Mouse (Mus musculus) embryonic facial prominence, embryonic 14.5 days (tissue): ENCODE data around the gene Col23a1. TPM values are rescaled to one million over a fixed set of nuclear protein-coding genes. Genes with fewer than 3 reads are reported as not detected.

Experiments
- ATAC-seq: fragments of 200-750 bp; cut with Nextera tagmentation; 2 replicates; pipeline ENCODE4 v1.8.0; 2017; ENCODE audit warnings: low read depth, moderate number of reproducible peaks, moderate TSS enrichment
- DNase-seq: peaks from one replicate; pipeline ENCODE4 v3.0.0-alpha.2; 2015; ENCODE audit warnings: low spot score
- H3K27ac ChIP-seq: fragments of 300-500 bp; sonication (generic); replicated peaks from 2 replicates; pipeline ENCODE4 v1.5.1; 2014; ENCODE audit warnings: low read depth, mild to moderate bottlenecking, low read length, moderate library complexity
- H3K27me3 ChIP-seq: fragments of 300-500 bp; sonication (generic); replicated peaks from 2 replicates; pipeline ENCODE4 v1.6.1; 2014; ENCODE audit warnings: low read length; ENCODE audit not compliant: control insufficient read depth, insufficient read depth
- H3K36me3 ChIP-seq: fragments of 300-500 bp; sonication (generic); 2 replicates; pipeline ENCODE4 v1.6.1; 2014; ENCODE audit warnings: low read length, mixed read lengths; ENCODE audit not compliant: control insufficient read depth, insufficient read depth
- H3K4me1 ChIP-seq: fragments of 300-500 bp; sonication (generic); 2 replicates; pipeline ENCODE4 v1.6.1; 2014; ENCODE audit warnings: antibody characterized with exemption, low read length; ENCODE audit not compliant: control insufficient read depth, insufficient read depth
- H3K4me2 ChIP-seq: fragments of 300-500 bp; sonication (generic); 2 replicates; pipeline ENCODE4 v1.6.1; 2014; ENCODE audit warnings: low read depth, mild to moderate bottlenecking, low read length, moderate library complexity, mixed read lengths
- H3K4me3 ChIP-seq: fragments of 300-500 bp; sonication (generic); 2 replicates; pipeline ENCODE4 v1.5.1; 2014; ENCODE audit warnings: low read depth, mild to moderate bottlenecking, low read length
- H3K9ac ChIP-seq: fragments of 300-500 bp; sonication (generic); 2 replicates; pipeline ENCODE4 v1.6.1; 2014; ENCODE audit warnings: low read depth, mild to moderate bottlenecking, low read length, moderate library complexity, mixed read lengths
- H3K9me3 ChIP-seq: fragments of 300-500 bp; sonication (generic); 2 replicates; pipeline ENCODE4 v1.6.1; 2016; ENCODE audit warnings: low read length; ENCODE audit not compliant: control insufficient read depth
- WGBS: fragments of 180-500 bp; shearing (Covaris S2); extraction: QIAGEN DNeasy Blood & Tissue Kit; methylation state at CpG from one replicate; pipeline ENCODE4 v1.1.7; 2014; 5-methylcytosine and 5-hydroxymethylcytosine counted together
- polyA plus RNA-seq: library from polyadenylated mRNA; unstranded; fragments of >200 nt; fragmentation: Nextera tagmentation; extraction: Ambion mirVana; gene quantifications from 2 replicates; pipeline ENCODE4 v1.2.1, GENCODE M21; 2014

The Col23a1 gene
- polyA plus RNA-seq, 1 experiment from 2014 or later, result 20.2 TPM

GRCm38 (mm10) chr11:51453742-51454141 lies 164.0 kb downstream of the Col23a1 start:
- no peaks in the 10 kb centered on the region for H3K36me3 ChIP-seq
- H3K27ac ChIP-seq, result no peak overlapping the region
- ATAC-seq (no peak), DNase-seq (no peak)
- H3K9me3 ChIP-seq, result no peaks in the 10 kb centered on the region
- H3K4me3 ChIP-seq, result no peak overlapping the region
- WGBS, result 79% methylated on average over 9 of the region's 9 CpGs
- H3K9ac ChIP-seq, result no peak overlapping the region
- H3K27me3 ChIP-seq, result no peaks in the 10 kb centered on the region
- no peak overlapping the region for H3K4me2 ChIP-seq
- peaks cover 17% of the 10 kb centered on the region; the same call in 1 of the 2 replicates for H3K4me1 ChIP-seq

GRCm38 (mm10) chr11:51455501-51455900 lies 165.8 kb downstream of the Col23a1 start:
- no peak for DNase-seq
- H3K4me3 ChIP-seq, result no peak overlapping the region

GRCm38 (mm10) chr11:51457624-51458023 lies 167.9 kb downstream of the Col23a1 start:
- Histone ChIP-seq H3K4me3 (no peak overlapping the region), H3K4me1 (peaks cover 15% of the 10 kb centered on the region), H3K36me3 (no peaks in the 10 kb centered on the region), H3K27me3 (no peaks in the 10 kb centered on the region), H3K27ac (no peak overlapping the region), H3K9me3 (no peaks in the 10 kb centered on the region), H3K4me2 (no peak overlapping the region), H3K9ac (no peak overlapping the region)
- DNase-seq (no peak), ATAC-seq (no peak)
- 59% methylated on average over 5 of the region's 5 CpGs for WGBS

More at GRCm38 (mm10) chr11:51455501-51455900, 165.8 kb downstream of the Col23a1 start:
- Histone ChIP-seq H3K27ac (no peak overlapping the region), H3K9me3 (no peaks in the 10 kb centered on the region), H3K4me2 (no peak overlapping the region), H3K4me1 (peaks cover 22% of the 10 kb centered on the region), H3K36me3 (no peaks in the 10 kb centered on the region), H3K9ac (no peak overlapping the region), H3K27me3 (no peaks in the 10 kb centered on the region)
- ATAC-seq, result no peak

GRCm38 (mm10) chr11:51458649-51459048 lies 168.9 kb downstream of the Col23a1 start:
- H3K27me3 ChIP-seq, result no peaks in the 10 kb centered on the region
- no peak overlapping the region for H3K4me3 ChIP-seq
- H3K36me3 ChIP-seq, result no peaks in the 10 kb centered on the region
- H3K4me2 ChIP-seq, result no peak overlapping the region
- peak; percentile 52 for DNase-seq
- H3K9me3 ChIP-seq, result no peaks in the 10 kb centered on the region
- no peak overlapping the region for H3K27ac ChIP-seq
- WGBS, result 37% methylated on average over 4 of the region's 4 CpGs
- peaks cover 15% of the 10 kb centered on the region for H3K4me1 ChIP-seq
- H3K9ac ChIP-seq, result no peak overlapping the region
- ATAC-seq, result peak; percentile 50; the same call in 1 of the 2 replicates

- peak overlapping the region; percentile 30 for H3K27ac ChIP-seq
- WGBS, result 31% methylated on average over 8 of the region's 8 CpGs
- H3K9me3 ChIP-seq, result no peaks in the 10 kb centered on the region
- ATAC-seq, result peak; percentile 80; the same call in 1 of the 2 replicates
- H3K4me1 ChIP-seq, result peaks cover 15% of the 10 kb centered on the region
- no peak overlapping the region for H3K4me2 ChIP-seq
- peak overlapping the region; percentile 32; the same call in 1 of the 2 replicates for H3K9ac ChIP-seq
- no peaks in the 10 kb centered on the region for H3K27me3 ChIP-seq
- H3K36me3 ChIP-seq, result no peaks in the 10 kb centered on the region
- peak; percentile 78 for DNase-seq
- H3K4me3 ChIP-seq, result no peak overlapping the region
These were observed 169.9 kb downstream of the Col23a1 start for GRCm38 (mm10) chr11:51459569-51460043.

GRCm38 (mm10) chr11:51468737-51469136 lies 179.0 kb downstream of the Col23a1 start:
- Histone ChIP-seq H3K36me3 (no peaks in the 10 kb centered on the region), H3K27ac (peak overlapping the region; percentile 39; the same call in 1 of the 2 replicates), H3K27me3 (no peaks in the 10 kb centered on the region), H3K9ac (no peak overlapping the region), H3K4me3 (no peak overlapping the region), H3K4me2 (peak overlapping the region; percentile 28), H3K9me3 (no peaks in the 10 kb centered on the region), H3K4me1 (peaks cover 32% of the 10 kb centered on the region)
- peak; percentile 60 for ATAC-seq
- WGBS, result 27% methylated on average over 6 of the region's 6 CpGs
- peak; percentile 79 for DNase-seq

- no peaks in the 10 kb centered on the region for H3K27me3 ChIP-seq
- peak overlapping the region; percentile 39 for H3K27ac ChIP-seq
- peak; percentile 78 for DNase-seq
- WGBS, result 28% methylated on average over 13 of the region's 13 CpGs
- peaks cover 32% of the 10 kb centered on the region for H3K4me1 ChIP-seq
- peak overlapping the region; percentile 28 for H3K4me2 ChIP-seq
- peak; percentile 47 for ATAC-seq
- no peaks in the 10 kb centered on the region for H3K36me3 ChIP-seq
- H3K9me3 ChIP-seq, result no peaks in the 10 kb centered on the region
- H3K4me3 ChIP-seq, result no peak overlapping the region
- H3K9ac ChIP-seq, result no peak overlapping the region
These were observed 179.7 kb downstream of the Col23a1 start for GRCm38 (mm10) chr11:51469341-51469831.

GRCm38 (mm10) chr11:51470383-51471144 lies 180.8 kb downstream of the Col23a1 start:
- H3K27ac ChIP-seq, result no peak overlapping the region
- no peaks in the 10 kb centered on the region for H3K27me3 ChIP-seq
- peak overlapping the region; percentile 28 for H3K4me2 ChIP-seq
- H3K4me3 ChIP-seq, result no peak overlapping the region
- H3K4me1 ChIP-seq, result peaks cover 32% of the 10 kb centered on the region
- WGBS, result 23% methylated on average over 17 of the region's 17 CpGs
- H3K9ac ChIP-seq, result no peak overlapping the region
- H3K9me3 ChIP-seq, result no peaks in the 10 kb centered on the region
- H3K36me3 ChIP-seq, result no peaks in the 10 kb centered on the region
- ATAC-seq, result 0 out of 2 replicates have a peak, but pooled peaks have one; percentile 16
- DNase-seq, result peak; percentile 62
